Mouse (Mus musculus): ENCODE measurements around the gene Bicdl1. TPM values are rescaled to one million over a fixed set of nuclear protein-coding genes. Genes with fewer than 3 reads are reported as not detected.

The Bicdl1 gene
- total RNA-seq, 2 experiments from 2014 or later, result 8.5 to 9.0 TPM

DNA sequence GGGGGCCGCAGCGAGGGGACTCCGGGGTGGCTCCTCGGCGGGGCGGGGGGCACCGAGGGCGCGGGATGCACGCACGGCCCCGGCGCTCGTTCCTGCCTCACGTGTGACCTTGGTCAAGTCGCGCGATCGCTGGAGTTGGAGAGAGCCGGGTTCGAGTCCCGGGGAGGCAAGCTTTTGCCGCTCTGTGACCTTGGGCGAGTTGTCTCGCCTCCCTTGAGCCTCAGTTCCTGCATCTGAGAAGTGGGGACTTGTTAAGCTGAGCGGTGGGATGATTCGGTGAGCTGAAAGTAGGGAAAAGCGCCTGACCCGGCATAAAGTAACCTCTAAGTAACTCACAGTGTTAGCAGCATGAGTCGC, 99.1 kb downstream of the Bicdl1 start:
- intact Hi-C loops (cut with DNase I), result loop anchor here (2.0 to 5.0 kb wide), 2 partner anchors 20 to 140 kb away; no protein-coding TSS in a partner anchor
- no peak for DNase-seq (ENCODE audit: low spot score)

DNA sequence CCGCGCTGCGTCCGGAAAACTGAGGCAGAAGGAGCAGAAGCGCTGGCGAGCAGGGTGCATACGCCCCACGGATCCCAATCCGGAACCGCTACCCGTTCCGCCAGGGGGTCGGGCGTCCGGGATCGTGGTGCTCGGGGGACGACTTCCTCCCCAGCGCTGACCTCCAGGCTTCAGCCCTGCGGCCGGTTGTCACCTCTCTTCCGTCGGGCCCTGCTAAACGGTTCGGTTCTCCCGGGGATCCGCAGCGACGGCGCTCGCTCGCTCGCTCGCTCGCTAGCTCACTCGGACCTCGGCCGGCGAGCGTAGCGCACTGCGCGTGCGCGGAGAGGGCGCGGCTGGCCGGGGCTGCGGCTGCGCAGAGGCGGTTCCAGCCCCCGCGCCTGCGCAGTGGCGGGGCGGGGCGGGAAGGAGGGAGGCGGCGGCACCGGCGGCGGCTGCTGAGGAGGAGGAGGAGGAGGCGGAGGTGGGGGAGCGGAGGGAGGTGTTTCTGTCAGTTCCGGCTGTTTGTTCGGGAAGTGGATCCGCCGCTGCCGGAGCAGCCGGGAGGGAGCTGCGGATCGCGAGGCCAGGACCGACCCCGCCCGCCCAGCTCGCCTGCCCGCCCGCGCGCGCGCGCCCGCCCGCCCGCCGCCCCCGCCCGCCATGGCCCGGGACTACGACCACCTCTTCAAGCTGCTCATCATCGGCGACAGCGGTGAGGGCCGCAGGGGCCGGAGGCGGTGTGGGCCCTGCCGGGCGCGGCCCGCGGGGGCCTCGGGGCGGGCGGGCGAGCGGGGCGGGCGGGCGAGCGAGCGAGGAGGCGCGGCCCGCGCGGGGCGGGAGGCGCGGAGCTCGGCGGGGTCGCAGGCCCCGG, 99.7 kb downstream of the Bicdl1 start, which contains the start of gene Rab35:
Gene Rab35, plus strand, starts transcription at position 404 of the 853 bp plus-strand sequence.
- intact Hi-C loops (cut with DNase I), result loop anchor here (2.0 to 5.0 kb wide), 2 partner anchors 21 to 139 kb away; no protein-coding TSS in a partner anchor

DNA sequence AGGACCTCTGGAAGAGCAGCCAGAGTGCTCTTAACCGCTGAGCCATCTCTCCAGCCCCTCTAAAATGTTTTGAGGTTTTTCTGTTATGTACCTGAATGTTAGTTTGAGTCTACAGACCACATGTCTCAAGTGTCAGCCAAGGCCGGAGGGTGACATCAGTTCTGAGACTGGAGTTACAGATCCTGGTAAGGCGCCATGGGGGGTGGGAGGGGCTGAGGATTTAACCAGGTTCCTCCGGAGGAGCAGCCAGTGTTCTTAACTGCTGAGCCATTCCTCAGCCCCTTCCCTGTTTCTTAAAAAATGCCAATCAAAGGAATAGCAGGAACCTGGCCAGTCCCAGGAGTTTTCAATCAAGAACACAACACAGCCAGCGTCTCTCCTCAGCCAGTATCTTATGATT, 101.1 kb downstream of the Bicdl1 start:
- no peak for DNase-seq (ENCODE audit: low spot score)
- intact Hi-C loops (cut with DNase I), result loop anchor here (5.0 kb wide), 1 partner anchor 138 kb away; no protein-coding TSS in a partner anchor

More for the DNA sequence above, 99.7 kb downstream of the Bicdl1 start, which contains the start of gene Rab35:
- DNase-seq (ENCODE audit: low spot score), result peak; percentile 94

DNA sequence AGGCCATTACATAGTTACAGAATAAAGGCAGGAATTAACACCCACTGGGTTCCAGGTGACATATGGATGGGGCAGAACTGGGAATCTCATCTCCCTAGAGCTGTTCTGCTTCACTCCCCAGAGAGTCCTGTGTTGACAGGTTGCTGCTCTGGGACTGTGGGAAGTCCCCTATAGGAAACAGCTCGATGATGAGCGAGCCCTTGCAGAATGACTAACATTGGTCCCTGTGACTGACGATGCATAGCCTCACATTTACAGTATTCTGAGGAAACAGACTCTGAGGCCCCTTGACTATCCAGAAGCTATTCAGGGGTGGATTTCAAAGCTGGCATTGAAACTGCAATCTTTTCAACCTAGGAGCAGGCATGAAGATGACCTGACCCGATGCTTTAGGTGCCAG, 101.7 kb downstream of the Bicdl1 start:
- DNase-seq (ENCODE audit: low spot score), result no peak

GRCm38 (mm10) chr5:115628083-115628482, 103.3 kb downstream of the Bicdl1 start:
- intact Hi-C loops (cut with DNase I), result no loop called here
- DNase-seq (ENCODE audit: low spot score), result no peak

More for the DNA sequence above, 101.7 kb downstream of the Bicdl1 start:
- intact Hi-C loops (cut with DNase I), result loop anchor here (5.0 kb wide), 1 partner anchor 137 kb away; no protein-coding TSS in a partner anchor

DNA sequence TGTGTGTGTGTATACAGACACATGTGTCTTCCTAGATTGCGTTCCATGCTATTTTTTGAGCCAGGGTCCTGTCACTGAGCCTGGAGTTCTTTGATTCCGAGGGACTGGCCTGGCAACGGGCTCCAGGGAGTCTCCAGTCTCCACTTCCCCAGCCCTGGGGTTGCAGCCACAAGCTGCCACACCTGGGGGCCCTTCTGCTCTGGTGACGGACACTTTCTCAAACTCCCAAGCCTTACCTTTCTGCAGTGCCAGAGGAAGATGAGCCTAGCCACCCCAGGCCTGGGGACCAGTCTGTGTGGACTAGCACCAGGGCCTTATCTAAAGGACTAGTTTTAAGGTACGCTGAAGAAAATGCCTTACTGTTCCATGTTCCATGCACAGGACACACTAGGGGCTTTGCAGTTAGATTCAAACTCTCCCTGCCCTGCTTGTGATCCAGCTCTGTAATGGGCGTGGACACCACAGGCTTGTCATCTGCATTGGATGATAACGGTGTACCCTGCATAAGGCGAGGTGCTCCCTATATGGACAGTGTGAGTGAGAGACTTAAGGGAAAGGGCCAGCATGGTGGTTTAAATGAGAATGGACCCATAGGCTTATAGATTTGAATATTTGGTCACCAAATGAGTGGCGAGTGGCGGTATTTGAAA, 105.1 kb downstream of the Bicdl1 start:
- DNase-seq (ENCODE audit: low spot score), result no peak
- intact Hi-C loops (cut with DNase I), result no loop called here

GRCm38 (mm10) chr5:115623694-115624440, 107.6 kb downstream of the Bicdl1 start:
- DNase-seq (ENCODE audit: low spot score), result no peak
- intact Hi-C loops (cut with DNase I), result no loop called here

GRCm38 (mm10) chr5:115622686-115623085, 108.7 kb downstream of the Bicdl1 start:
- DNase-seq (ENCODE audit: low spot score), result no peak
- intact Hi-C loops (cut with DNase I), result no loop called here

- DNase-seq (ENCODE audit: low spot score), result no peak
- intact Hi-C loops (cut with DNase I), result no loop called here
Measured at GRCm38 (mm10) chr5:115619690-115620089, 111.7 kb downstream of the Bicdl1 start.

DNA sequence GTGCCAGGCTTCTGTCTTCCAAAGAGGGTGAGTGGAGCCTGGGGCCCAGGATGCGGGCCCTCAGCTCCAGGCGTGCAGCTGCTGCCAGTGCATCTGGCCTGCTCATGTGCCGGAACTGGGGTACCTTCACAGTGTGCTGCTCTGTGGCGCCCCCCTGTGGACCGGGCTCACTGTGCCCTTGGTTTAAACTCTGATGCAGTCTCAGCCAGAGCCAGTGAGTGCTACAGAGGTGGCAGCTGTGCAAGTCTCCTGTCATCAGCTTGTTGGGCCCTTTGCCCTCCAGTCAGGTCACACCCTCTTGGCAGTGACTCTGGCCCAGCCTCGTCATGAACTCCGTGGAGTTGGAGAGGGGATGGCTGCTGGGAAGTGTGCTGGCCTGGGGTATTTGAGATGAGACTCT, 116.5 kb downstream of the Bicdl1 start:
- intact Hi-C loops (cut with DNase I), result no loop called here
- peak; percentile 42 for DNase-seq (ENCODE audit: low spot score)

DNA sequence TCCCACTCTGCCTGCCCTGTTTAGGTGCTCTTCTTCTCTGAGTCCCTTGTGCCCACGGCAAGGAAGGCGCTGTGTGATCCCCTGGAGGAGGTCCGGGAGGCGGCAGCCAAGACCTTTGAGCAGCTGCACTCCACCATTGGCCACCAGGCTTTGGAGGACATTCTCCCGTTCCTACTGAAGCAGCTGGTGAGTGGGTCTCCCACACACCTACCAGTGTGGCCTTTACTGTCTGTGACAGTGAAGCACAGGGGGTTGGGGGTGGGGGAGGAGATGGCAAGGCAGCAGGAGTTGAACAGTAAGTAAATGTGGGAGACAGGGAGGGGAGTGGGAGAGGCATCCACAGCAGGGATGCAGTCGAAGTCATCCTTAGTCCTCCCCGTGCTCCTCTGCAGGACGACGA, 118.1 kb downstream of the Bicdl1 start:
- intact Hi-C loops (cut with DNase I), result no loop called here
- no peak for DNase-seq (ENCODE audit: low spot score)

DNA sequence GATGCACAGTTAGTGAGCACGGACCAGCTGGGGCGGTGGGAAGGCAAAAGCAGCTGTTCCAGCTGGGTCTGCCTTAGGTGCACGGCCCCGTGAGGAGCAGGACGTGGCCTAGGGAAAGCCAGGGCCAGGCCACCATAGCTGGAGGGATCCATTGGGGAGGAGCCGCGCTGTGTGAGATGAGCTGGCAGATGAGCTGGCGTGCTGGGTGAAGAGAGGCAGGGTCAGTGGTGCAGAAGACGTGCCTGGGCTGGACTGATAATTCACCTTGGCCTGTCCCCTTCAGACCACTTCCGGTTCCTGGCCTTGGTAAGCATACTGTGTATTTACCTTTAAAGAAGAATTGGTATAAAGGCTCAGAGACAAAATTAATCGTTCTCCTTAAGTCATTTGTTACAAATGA, 119.9 kb downstream of the Bicdl1 start:
- DNase-seq (ENCODE audit: low spot score), result no peak
- intact Hi-C loops (cut with DNase I), result no loop called here

DNA sequence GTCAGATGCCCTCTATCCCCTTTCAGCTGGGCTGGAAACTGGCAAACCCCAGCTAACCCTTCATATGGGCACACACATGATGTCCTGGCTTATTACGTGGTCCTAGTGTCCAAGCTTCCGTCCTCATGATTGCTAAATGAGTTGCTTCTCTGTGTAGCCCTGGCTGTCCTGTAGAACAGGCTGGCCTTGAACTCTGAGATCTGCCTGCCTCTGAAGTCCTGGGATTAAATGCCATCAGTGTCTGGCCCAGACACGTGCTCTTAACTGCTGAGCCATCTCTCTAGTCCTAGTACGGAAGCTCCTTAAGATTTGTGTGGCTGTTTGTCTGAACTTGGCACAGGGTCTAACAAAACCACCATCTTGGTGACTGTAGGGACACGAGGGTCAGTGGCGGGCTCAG, 127.9 kb downstream of the Bicdl1 start:
- intact Hi-C loops (cut with DNase I), result no loop called here
- DNase-seq (ENCODE audit: low spot score), result no peak

Small RNA genes within 50 kb of the gene (microRNA-seq; reads per million reads assigned to microRNA genes)
- gene Mir7030, result not detected

Other genes starting within 250 kb of the Bicdl1 start
- 10 to 100 TPM; 16.8 to 18.5 TPM for gene Sirt4, start 246.9 kb downstream of the Bicdl1 start, total RNA-seq (2021)
- gene Pxn, start 224.9 kb downstream of the Bicdl1 start, total RNA-seq (2021), result 10 to 100 TPM; 34.4 to 39.5 TPM
- gene Rplp0, start 172.2 kb downstream of the Bicdl1 start, total RNA-seq (2021), result 100 to 1,000 TPM; 651 to 667 TPM
- 10 to 100 TPM; 38.4 to 42.8 TPM for gene Gcn1l1, start 166.4 kb downstream of the Bicdl1 start, total RNA-seq (2021)
- 10 to 100 TPM; 43.2 to 44.8 TPM for gene Rab35, start 99.7 kb downstream of the Bicdl1 start, total RNA-seq (2021)
- 1 to 10 TPM; 1.4 to 2.1 TPM for gene Cit, start 113.7 kb upstream of the Bicdl1 start, total RNA-seq (2021)

Data from heart, postnatal 25 days (tissue).